Mouse (Mus musculus) monocyte, adult 2 months (primary cell): ENCODE results near the gene Bco1.
A peak's percentile ranks its signal among the peaks of the same experiment; 100 is the strongest.

Source experiments
- DNase-seq, 2 experiments: peaks; one replicate each; pipeline ENCODE4 v3.0.0; 2022; ENCODE audit warnings: low spot score in 2 of 2, low read depth in 1 of 2

Bco1 gene

GRCm38 (mm10) chr8:117095647-117096046 is at the start of gene Bco1:
TSS of gene Bco1 (plus strand) at chr8:117095854.
- DNase-seq = no peak

- no peak for DNase-seq
Observed at GRCm38 (mm10) chr8:117049444-117049843, 46.2 kb upstream of the Bco1 start.

- DNase-seq = peak; percentile 41 to 45
Observed at GRCm38 (mm10) chr8:117050763-117051162, 44.9 kb upstream of the Bco1 start.

GRCm38 (mm10) chr8:117051316-117051715 is 44.3 kb upstream of the Bco1 start:
- no peak for DNase-seq

- DNase-seq = peak in 1 of 2 experiments; percentile 34
Observed at GRCm38 (mm10) chr8:117053135-117054079, 42.2 kb upstream of the Bco1 start.

- no peak for DNase-seq
Observed at GRCm38 (mm10) chr8:117054146-117054545, 41.5 kb upstream of the Bco1 start.

GRCm38 (mm10) chr8:117055097-117055496 is 40.6 kb upstream of the Bco1 start:
- peak; percentile 48 for DNase-seq

- DNase-seq = no peak
Observed at GRCm38 (mm10) chr8:117059021-117059420, 36.6 kb upstream of the Bco1 start.

GRCm38 (mm10) chr8:117060306-117060705 is 35.3 kb upstream of the Bco1 start:
- DNase-seq = no peak

- DNase-seq = no peak
Observed at GRCm38 (mm10) chr8:117061180-117061880, 34.3 kb upstream of the Bco1 start.

GRCm38 (mm10) chr8:117066955-117067354 is 28.7 kb upstream of the Bco1 start:
- no peak for DNase-seq

GRCm38 (mm10) chr8:117067396-117067795 is 28.3 kb upstream of the Bco1 start:
- no peak for DNase-seq

- DNase-seq = no peak
Observed at GRCm38 (mm10) chr8:117068294-117068693, 27.4 kb upstream of the Bco1 start.

- DNase-seq = no peak
Observed at GRCm38 (mm10) chr8:117069708-117070107, 25.9 kb upstream of the Bco1 start.

GRCm38 (mm10) chr8:117074350-117075182 is 21.1 kb upstream of the Bco1 start:
- peak; percentile 49 to 58 for DNase-seq

- no peak for DNase-seq
Observed at GRCm38 (mm10) chr8:117078367-117078926, 17.2 kb upstream of the Bco1 start.

GRCm38 (mm10) chr8:117079652-117080051 is 16.0 kb upstream of the Bco1 start:
- peak; percentile 23 to 47 for DNase-seq

GRCm38 (mm10) chr8:117082399-117082872 is 13.2 kb upstream of the Bco1 start, which contains the start of gene Pkd1l2:
TSS of gene Pkd1l2 (minus strand) at chr8:117082449.
- DNase-seq = no peak

- DNase-seq = no peak
Observed at GRCm38 (mm10) chr8:117082947-117083559, 12.6 kb upstream of the Bco1 start.

- DNase-seq = no peak
Observed at GRCm38 (mm10) chr8:117085521-117085920, 10.1 kb upstream of the Bco1 start.
